Mouse (Mus musculus): ENCODE data around the gene Zfp956. TPM values are rescaled to one million over a fixed set of nuclear protein-coding genes. Genes with fewer than 3 reads are reported as not detected.

The Zfp956 gene
- polyA plus RNA-seq, 1 experiment from 2014 or later = 2.8 TPM

DNA sequence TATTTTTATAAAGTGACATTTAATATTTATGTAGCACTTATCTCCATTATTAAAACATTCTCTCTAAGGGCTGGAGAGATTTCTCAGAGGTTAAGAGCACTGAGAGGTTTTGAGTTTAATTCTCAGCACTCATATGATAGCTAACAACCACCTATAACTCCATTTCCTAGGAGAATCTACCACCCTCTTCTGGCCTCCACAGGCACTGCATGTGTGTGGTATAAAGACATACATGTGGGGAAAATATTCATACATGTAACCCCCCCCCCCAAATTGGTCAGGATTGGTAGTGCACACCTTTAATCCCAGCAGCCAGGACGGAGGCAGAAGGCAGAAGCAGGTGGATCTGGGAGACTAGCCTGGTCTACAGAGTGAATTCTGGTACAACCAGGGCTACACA is 21.4 kb downstream of the Zfp956 start:
- Histone ChIP-seq H3K4me3 (no peak overlapping the region), H3K9me3 (replicated peaks) (peaks cover 6% of the 10 kb centered on the region; the same call in 1 of the 2 replicates), H3K4me1 (replicated peaks) (no peaks in the 10 kb centered on the region), H3K9ac (no peak overlapping the region), H3K27ac (ENCODE audit: poor library complexity, severe bottlenecking) (no peak overlapping the region), H3K4me2 (no peak overlapping the region), H3K27me3 (replicated peaks) (peaks cover 58% of the 10 kb centered on the region), H3K36me3 (no peaks in the 10 kb centered on the region)
- ATAC-seq (ENCODE audit: insufficient number of reproducible peaks, low FRiP score) = no peak
- WGBS = 75% methylated on average over 1 of the region's 1 CpGs

DNA sequence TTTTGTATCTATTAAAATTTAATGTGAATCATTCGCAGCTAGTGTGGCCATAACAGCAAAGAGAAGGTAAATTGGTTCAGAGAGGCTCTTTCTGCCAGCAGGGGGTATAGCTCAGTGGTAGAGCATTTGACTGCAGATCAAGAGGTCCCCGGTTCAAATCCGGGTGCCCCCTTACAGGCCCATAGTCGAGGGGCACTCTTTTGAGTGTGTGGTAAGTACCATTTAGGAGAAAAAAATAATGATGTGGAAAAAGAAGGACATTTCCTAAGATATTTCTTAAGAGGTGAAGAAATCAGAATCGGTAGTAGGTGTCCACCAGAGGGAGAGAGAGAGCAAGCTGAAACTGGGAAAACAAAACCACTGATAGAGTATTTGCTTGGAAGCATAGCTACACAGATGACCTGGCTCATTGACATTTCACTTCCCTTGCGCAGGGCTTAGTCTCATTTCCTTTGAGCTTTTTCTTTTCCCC is 25.7 kb downstream of the Zfp956 start:
- no peaks in the 10 kb centered on the region for H3K36me3 ChIP-seq
- H3K9ac ChIP-seq = no peak overlapping the region
- peak; percentile 76 for ATAC-seq (ENCODE audit: insufficient number of reproducible peaks, low FRiP score)
- H3K27me3 ChIP-seq (replicated peaks) = peaks cover 70% of the 10 kb centered on the region
- 0 out of 2 replicates have a peak, but pooled peaks cover 4% of the 10 kb centered on the region for H3K9me3 ChIP-seq (replicated peaks)
- H3K4me2 ChIP-seq = no peak overlapping the region
- 14% methylated on average over 6 of the region's 6 CpGs for WGBS
- H3K4me1 ChIP-seq (replicated peaks) = no peaks in the 10 kb centered on the region
- H3K27ac ChIP-seq (ENCODE audit: poor library complexity, severe bottlenecking) = no peak overlapping the region
- H3K4me3 ChIP-seq = no peak overlapping the region

GRCm38 (mm10) chr6:47983936-47984335 is 30.7 kb downstream of the Zfp956 start:
- Histone ChIP-seq H3K27me3 (replicated peaks) (peaks cover 83% of the 10 kb centered on the region), H3K4me2 (no peak overlapping the region), H3K4me3 (no peak overlapping the region), H3K36me3 (no peaks in the 10 kb centered on the region), H3K9me3 (replicated peaks) (0 out of 2 replicates have a peak, but pooled peaks cover 8% of the 10 kb centered on the region), H3K4me1 (replicated peaks) (no peaks in the 10 kb centered on the region), H3K9ac (no peak overlapping the region), H3K27ac (ENCODE audit: poor library complexity, severe bottlenecking) (no peak overlapping the region)
- no peak for ATAC-seq (ENCODE audit: insufficient number of reproducible peaks, low FRiP score)
- WGBS = 30% methylated on average over 2 of the region's 2 CpGs

GRCm38 (mm10) chr6:47995661-47996060 is 42.5 kb downstream of the Zfp956 start:
- Histone ChIP-seq H3K4me3 (no peak overlapping the region), H3K36me3 (no peaks in the 10 kb centered on the region), H3K27ac (ENCODE audit: poor library complexity, severe bottlenecking) (no peak overlapping the region), H3K4me2 (no peak overlapping the region), H3K9me3 (replicated peaks) (peaks cover 14% of the 10 kb centered on the region), H3K27me3 (replicated peaks) (peaks cover 89% of the 10 kb centered on the region), H3K9ac (no peak overlapping the region), H3K4me1 (replicated peaks) (no peaks in the 10 kb centered on the region)
- 86% methylated on average over 9 of the region's 9 CpGs for WGBS
- ATAC-seq (ENCODE audit: insufficient number of reproducible peaks, low FRiP score) = no peak

GRCm38 (mm10) chr6:48010727-48011126 is 57.5 kb downstream of the Zfp956 start:
- peak; percentile 66; the same call in 1 of the 2 replicates for ATAC-seq (ENCODE audit: insufficient number of reproducible peaks, low FRiP score)
- no peak overlapping the region for H3K4me3 ChIP-seq
- H3K27ac ChIP-seq (ENCODE audit: poor library complexity, severe bottlenecking) = no peak overlapping the region
- peaks cover 80% of the 10 kb centered on the region for H3K27me3 ChIP-seq (replicated peaks)
- H3K9ac ChIP-seq = no peak overlapping the region
- no peak overlapping the region for H3K4me2 ChIP-seq
- H3K9me3 ChIP-seq (replicated peaks) = peaks cover 15% of the 10 kb centered on the region
- H3K36me3 ChIP-seq = no peaks in the 10 kb centered on the region
- H3K4me1 ChIP-seq (replicated peaks) = peaks cover 10% of the 10 kb centered on the region
- WGBS = 16% methylated on average over 8 of the region's 8 CpGs

Other genes with a start within 250 kb of the Zfp956 start
- 209 and 219 TPM in 2 replicates for gene Pdia4, start 140.0 kb upstream of the Zfp956 start, polyA plus RNA-seq (2016; fragmentation: Nextera tagmentation; extraction: Ambion mirVana)
- gene Zfp786, start 122.5 kb upstream of the Zfp956 start, polyA plus RNA-seq (2016; fragmentation: Nextera tagmentation; extraction: Ambion mirVana) = 1.3 and 1.6 TPM in 2 replicates
- 3.7 and 4.7 TPM in 2 replicates for gene Zfp398, start 117.7 kb upstream of the Zfp956 start, polyA plus RNA-seq (2016; fragmentation: Nextera tagmentation; extraction: Ambion mirVana)
- gene Zfp282, start 76.2 kb upstream of the Zfp956 start, polyA plus RNA-seq (2016; fragmentation: Nextera tagmentation; extraction: Ambion mirVana) = 10.3 and 10.8 TPM in 2 replicates
- gene Zfp212, start 32.9 kb upstream of the Zfp956 start, polyA plus RNA-seq (2016; fragmentation: Nextera tagmentation; extraction: Ambion mirVana) = 9.1 and 10.4 TPM in 2 replicates
- 3.9 and 4.9 TPM in 2 replicates for gene Zfp777, start 95.5 kb downstream of the Zfp956 start, polyA plus RNA-seq (2016; fragmentation: Nextera tagmentation; extraction: Ambion mirVana)
- 12.8 and 15.3 TPM in 2 replicates for gene Zfp746, start 133.2 kb downstream of the Zfp956 start, polyA plus RNA-seq (2016; fragmentation: Nextera tagmentation; extraction: Ambion mirVana)

Data from heart, embryonic 12.5 days (tissue).